Mouse (Mus musculus): ENCODE data around the gene Rab12. TPM values are rescaled to one million over a fixed set of nuclear protein-coding genes. Genes with fewer than 3 reads are reported as not detected.

Rab12 gene
- polyA plus RNA-seq, 1 experiment: 105 TPM

DNA sequence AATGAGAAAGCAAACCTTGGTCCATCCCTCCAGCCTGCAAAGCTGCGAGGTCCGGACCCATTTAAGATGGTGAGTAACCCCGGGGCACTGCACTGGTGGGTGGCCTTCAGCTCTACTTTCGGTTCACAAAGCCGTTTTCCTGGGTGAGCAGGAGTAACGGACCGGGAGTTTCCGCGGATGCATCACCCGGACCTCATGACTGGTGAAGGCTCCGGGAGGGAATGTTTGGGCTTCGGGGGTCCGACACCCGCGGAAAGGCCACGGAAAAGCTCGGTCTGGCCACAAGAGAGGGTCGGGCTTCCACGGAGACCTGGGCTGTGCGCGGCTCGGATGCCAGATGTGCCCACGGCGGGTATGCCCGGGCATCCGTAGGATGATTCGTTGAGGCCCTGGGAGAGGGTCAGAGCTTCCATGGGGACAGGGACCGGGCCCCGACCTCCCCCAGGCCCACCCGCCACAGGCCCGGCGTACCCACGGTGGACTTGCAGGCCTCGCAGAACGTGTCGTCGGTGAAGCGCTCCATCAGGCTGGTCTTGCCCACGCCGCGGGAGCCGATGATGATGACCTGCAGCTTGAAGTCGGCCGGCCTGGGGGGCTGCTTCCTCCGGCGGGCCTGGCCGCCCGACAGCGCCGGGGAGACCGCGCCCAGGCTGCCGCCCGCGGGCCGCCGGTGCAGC lies 514 bp downstream of the Rab12 start:
- Histone ChIP-seq H3K4me1 (ENCODE audit: control insufficient read depth, insufficient read depth, low read length) (peaks cover 3% of the 10 kb centered on the region), H3K27ac (ENCODE audit: insufficient read depth, low read length) (peak overlapping the region; percentile 61), H3K4me3 (ENCODE audit: insufficient read depth, low read length) (peak overlapping the region; percentile 64)
- TF ChIP-seq POLR2A (IDR thresholded peaks at IDR 0.05; ENCODE audit: extremely low read depth, insufficient read depth, low read length): no peak
- TF ChIP-seq CTCF (IDR thresholded peaks at IDR 0.05; ENCODE audit: extremely low read depth, insufficient read depth, low read length): no peak

DNA sequence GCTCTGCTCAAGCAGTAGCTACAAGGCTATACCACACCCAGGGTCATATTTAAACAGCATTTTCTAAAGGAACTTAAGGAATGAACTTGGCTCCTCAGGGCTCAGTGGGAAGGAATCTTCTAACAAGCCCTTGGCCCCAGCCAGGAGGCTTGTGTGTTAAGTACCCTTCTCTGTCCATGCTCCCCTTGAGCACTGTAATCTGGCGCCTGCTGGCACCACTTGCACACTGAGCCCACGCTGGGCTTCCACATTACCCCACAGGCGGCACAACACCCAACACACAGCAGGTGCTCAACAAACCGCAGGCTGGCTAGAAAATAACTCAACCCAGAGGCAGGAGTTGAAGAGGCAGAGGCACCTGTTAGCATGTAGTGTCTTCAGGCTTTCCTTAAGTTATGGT lies 2.6 kb downstream of the Rab12 start:
- TF ChIP-seq POLR2A (IDR thresholded peaks at IDR 0.05; ENCODE audit: extremely low read depth, insufficient read depth, low read length) (no peak), CTCF (IDR thresholded peaks at IDR 0.05; ENCODE audit: extremely low read depth, insufficient read depth, low read length) (no peak)
- H3K4me3 ChIP-seq (ENCODE audit: insufficient read depth, low read length): no peak overlapping the region
- H3K27ac ChIP-seq (ENCODE audit: insufficient read depth, low read length): no peak overlapping the region
- peaks cover 3% of the 10 kb centered on the region for H3K4me1 ChIP-seq (ENCODE audit: control insufficient read depth, insufficient read depth, low read length)

DNA sequence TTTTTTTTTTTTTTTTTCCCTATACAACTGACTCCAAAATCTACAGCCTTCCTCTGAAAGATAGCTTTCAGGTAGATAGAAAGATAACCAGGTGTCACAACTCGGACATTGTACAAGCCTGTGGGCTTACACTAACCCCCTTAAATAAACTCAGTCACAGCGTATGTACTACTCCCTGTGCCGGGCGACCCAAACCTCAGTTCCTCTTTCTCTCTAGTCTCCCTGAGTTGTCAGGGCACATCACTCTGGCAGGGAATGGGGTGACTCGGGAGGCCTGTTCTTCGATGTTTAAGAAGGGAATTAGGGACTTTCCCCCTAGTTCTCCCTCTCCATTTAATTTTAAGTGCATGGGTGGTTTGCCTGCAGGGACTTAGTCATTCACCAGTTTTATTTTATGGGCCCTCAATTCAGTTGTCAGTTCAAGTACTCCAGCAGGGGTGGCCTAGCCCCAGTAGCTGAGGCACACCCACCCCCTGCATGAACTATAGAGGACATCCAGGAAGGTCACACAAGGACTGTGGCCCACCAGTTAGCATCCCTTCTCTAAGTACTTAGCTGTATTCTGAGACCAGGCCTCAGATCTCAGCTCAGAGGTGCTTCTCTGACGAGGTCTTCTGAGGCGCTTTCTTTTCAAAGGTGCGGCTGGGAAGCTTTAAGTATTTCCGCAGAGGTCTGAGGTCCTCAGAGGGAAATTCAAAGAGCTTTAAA lies 5.1 kb downstream of the Rab12 start:
- Histone ChIP-seq H3K4me1 (ENCODE audit: control insufficient read depth, insufficient read depth, low read length) (peaks cover 10% of the 10 kb centered on the region), H3K4me3 (ENCODE audit: insufficient read depth, low read length) (no peak overlapping the region), H3K27ac (ENCODE audit: insufficient read depth, low read length) (no peak overlapping the region)
- TF ChIP-seq CTCF (IDR thresholded peaks at IDR 0.05; ENCODE audit: extremely low read depth, insufficient read depth, low read length) (no peak), POLR2A (IDR thresholded peaks at IDR 0.05; ENCODE audit: extremely low read depth, insufficient read depth, low read length) (no peak)

DNA sequence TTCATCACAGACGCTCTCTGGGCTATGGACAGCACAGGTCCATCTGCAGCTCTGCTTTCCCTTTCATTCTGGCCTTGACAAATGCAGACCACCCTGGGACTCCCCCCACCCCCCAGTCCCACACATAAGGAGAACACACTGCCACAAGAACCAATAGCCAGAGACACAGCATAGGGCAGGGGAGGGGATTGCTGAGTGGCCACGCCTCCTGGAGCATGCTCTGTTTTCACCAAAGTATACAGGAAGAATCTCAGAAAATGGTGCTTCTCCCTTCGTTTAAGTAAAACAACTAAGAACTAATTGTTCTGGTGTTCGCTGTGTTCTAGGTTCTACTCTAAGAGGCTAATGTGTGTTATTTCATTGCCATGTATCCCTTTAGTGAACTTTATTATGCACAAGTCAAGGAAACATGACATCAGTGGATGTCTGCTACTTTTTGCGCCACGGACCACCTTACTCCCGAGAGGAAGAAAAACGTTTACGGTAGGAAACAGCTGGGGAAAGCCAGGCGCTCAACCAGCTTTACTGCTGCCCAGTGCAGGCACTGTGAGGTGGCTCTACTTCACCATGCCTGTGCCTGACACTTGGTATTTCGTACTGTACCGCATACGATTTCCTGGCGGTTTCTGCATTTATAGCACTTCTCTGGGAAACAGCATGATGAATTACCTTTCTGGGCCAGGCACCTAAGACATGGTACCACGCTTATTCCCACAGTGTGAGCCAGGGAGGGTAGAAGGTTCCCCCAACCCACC lies 7.2 kb downstream of the Rab12 start:
- TF ChIP-seq POLR2A (IDR thresholded peaks at IDR 0.05; ENCODE audit: extremely low read depth, insufficient read depth, low read length): no peak
- TF ChIP-seq CTCF (IDR thresholded peaks at IDR 0.05; ENCODE audit: extremely low read depth, insufficient read depth, low read length): no peak
- Histone ChIP-seq H3K27ac (ENCODE audit: insufficient read depth, low read length) (no peak overlapping the region), H3K4me1 (ENCODE audit: control insufficient read depth, insufficient read depth, low read length) (peaks cover 7% of the 10 kb centered on the region), H3K4me3 (ENCODE audit: insufficient read depth, low read length) (no peak overlapping the region)

DNA sequence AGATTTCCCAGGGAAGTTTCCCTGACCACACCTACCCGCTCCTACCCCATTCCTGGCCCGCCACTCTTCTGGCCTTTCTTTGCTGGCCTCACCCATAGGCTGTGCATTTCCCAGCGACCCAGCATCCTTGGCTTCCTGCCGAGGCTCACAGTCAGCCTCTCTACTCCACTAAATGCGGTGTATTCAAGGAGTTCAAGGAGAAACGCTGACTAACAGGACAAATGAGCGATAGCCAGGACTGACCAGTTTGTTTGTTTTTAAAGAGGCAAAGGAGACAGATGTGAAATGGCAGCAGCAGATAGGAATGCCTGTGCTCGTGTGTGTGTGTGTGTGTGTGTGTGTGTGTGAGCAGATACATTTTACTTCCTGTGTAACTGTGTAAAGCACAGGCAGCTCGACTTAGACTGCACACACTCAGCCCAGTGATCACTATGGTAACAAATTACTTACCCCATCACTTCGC lies 9.3 kb downstream of the Rab12 start:
- H3K27ac ChIP-seq (ENCODE audit: insufficient read depth, low read length): no peak overlapping the region
- TF ChIP-seq CTCF (IDR thresholded peaks at IDR 0.05; ENCODE audit: extremely low read depth, insufficient read depth, low read length) (no peak), POLR2A (IDR thresholded peaks at IDR 0.05; ENCODE audit: extremely low read depth, insufficient read depth, low read length) (no peak)
- H3K4me3 ChIP-seq (ENCODE audit: insufficient read depth, low read length): no peak overlapping the region
- H3K4me1 ChIP-seq (ENCODE audit: control insufficient read depth, insufficient read depth, low read length): peaks cover 7% of the 10 kb centered on the region

DNA sequence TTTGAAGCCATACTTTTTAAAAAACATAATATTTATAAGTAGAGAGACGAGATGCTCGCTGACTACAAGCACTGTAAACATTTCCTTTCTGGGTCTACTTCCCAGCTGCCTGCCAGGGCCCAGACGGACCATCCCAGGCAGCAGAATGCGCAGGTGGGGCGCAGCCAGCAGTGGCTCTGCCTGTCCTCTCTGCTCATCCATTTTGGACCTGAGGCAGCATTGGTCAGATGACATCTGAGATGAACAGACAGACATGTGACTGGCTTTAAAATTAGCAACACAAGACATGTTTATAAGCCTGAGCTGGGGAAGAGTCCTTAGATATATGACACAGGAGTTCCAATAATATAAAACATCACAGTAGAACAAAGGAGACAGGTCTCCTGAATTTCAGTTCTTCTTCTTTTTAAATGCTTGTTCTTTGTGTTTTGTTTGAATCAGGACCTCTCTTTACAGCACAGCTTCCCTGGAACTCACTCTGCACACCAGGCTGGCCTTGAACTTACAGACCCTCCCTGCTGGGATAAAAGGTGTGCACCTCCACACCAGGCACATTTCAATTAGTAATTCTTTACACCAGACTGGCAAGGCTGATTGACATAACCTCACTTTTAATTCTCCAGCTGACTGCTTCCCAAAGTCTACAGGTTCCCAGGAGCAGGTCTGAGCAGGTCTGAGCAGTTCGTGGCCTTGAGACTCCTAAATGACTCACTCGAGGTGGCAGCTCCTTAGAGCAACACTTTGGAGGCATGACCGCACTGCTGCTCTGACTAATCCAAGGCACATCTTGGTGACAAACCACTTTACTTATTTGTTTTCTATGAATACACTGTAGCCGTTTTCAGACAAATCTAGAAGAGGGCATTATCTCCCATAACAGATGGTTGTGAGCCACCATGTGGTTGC lies 12.2 kb downstream of the Rab12 start:
- TF ChIP-seq CTCF (IDR thresholded peaks at IDR 0.05; ENCODE audit: extremely low read depth, insufficient read depth, low read length): no peak
- TF ChIP-seq POLR2A (IDR thresholded peaks at IDR 0.05; ENCODE audit: extremely low read depth, insufficient read depth, low read length): no peak
- Histone ChIP-seq H3K4me3 (ENCODE audit: insufficient read depth, low read length) (no peak overlapping the region), H3K4me1 (ENCODE audit: control insufficient read depth, insufficient read depth, low read length) (peaks cover 8% of the 10 kb centered on the region), H3K27ac (ENCODE audit: insufficient read depth, low read length) (no peak overlapping the region)

DNA sequence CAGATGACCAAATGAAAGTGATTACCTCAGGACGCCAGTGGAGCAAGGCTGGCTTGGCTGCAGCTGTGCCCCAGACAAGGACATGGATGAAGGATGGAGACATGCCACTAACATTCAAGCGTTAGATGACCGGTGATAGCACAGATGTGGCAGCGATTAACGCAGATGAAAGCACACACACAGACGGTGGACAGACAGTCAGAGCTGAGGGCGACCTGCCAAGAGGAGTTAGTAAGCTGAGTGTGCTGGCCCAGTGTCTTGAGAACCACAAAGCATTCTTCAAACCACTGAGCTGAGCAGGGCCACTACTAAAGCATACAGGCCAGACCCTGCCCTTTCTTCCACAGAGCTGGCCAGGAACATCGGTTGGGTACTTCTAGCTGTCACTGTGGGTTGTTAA lies 14.6 kb downstream of the Rab12 start:
- H3K27ac ChIP-seq (ENCODE audit: insufficient read depth, low read length): no peak overlapping the region
- 0 out of 2 replicates have a peak, but pooled peaks cover 2% of the 10 kb centered on the region for H3K4me1 ChIP-seq (ENCODE audit: control insufficient read depth, insufficient read depth, low read length)
- TF ChIP-seq POLR2A (IDR thresholded peaks at IDR 0.05; ENCODE audit: extremely low read depth, insufficient read depth, low read length) (no peak), CTCF (IDR thresholded peaks at IDR 0.05; ENCODE audit: extremely low read depth, insufficient read depth, low read length) (no peak)
- H3K4me3 ChIP-seq (ENCODE audit: insufficient read depth, low read length): no peak overlapping the region

DNA sequence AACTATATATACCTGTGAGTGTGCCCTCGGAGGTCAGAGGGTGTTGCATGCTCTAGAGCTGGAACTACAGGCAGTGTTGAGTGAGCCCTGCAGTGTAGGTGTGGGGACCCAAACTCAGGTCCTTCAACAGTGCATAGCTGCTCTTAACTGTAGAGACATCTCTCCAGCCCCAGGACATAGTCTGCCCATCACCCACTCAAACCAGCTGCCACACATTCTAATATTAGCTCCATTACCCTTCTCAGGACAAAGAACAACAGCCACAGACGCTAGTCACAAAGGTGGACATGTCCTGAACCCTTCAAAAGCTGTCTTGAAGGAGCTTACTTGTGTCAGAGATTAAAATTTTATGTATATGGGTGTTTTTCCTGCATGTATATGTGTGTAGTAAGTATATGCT lies 15.3 kb downstream of the Rab12 start:
- TF ChIP-seq CTCF (IDR thresholded peaks at IDR 0.05; ENCODE audit: extremely low read depth, insufficient read depth, low read length) (no peak), POLR2A (IDR thresholded peaks at IDR 0.05; ENCODE audit: extremely low read depth, insufficient read depth, low read length) (no peak)
- 0 out of 2 replicates have a peak, but pooled peaks cover 2% of the 10 kb centered on the region for H3K4me1 ChIP-seq (ENCODE audit: control insufficient read depth, insufficient read depth, low read length)

DNA sequence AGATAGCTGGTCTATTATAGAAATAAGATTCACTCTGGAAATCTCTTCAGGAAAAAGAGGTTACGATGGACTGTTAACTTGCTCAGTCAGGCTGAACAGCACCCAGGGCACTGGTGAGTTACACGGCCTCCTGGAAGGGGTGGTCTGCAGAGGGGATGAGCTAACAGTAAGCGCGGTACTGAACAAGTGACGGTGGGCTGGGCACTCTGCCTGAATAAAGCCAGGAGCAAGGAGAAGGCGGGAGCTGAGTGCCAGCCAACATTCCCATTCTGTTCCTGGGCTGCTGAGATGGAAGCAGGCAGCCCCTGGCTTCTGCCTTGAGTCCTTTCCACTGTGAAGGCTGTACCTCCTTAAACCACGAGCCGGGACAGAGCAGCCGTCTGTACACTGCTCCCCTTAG lies 16.1 kb downstream of the Rab12 start:
- H3K4me3 ChIP-seq (ENCODE audit: insufficient read depth, low read length): no peak overlapping the region
- no peak for TF ChIP-seq CTCF (IDR thresholded peaks at IDR 0.05; ENCODE audit: extremely low read depth, insufficient read depth, low read length)
- no peak for TF ChIP-seq POLR2A (IDR thresholded peaks at IDR 0.05; ENCODE audit: extremely low read depth, insufficient read depth, low read length)
- H3K27ac ChIP-seq (ENCODE audit: insufficient read depth, low read length): no peak overlapping the region
- H3K4me1 ChIP-seq (ENCODE audit: control insufficient read depth, insufficient read depth, low read length): 0 out of 2 replicates have a peak, but pooled peaks cover 2% of the 10 kb centered on the region

More for the DNA sequence above, 15.3 kb downstream of the Rab12 start:
- H3K27ac ChIP-seq (ENCODE audit: insufficient read depth, low read length): no peak overlapping the region
- no peak overlapping the region for H3K4me3 ChIP-seq (ENCODE audit: insufficient read depth, low read length)

Measured in cortical plate, adult 2 months (tissue).